Mouse (Mus musculus): Measurements from ENCODE around the gene Adgrf1.

The Adgrf1 gene

GRCm38 (mm10) chr17:43362362-43362761, 92.2 kb downstream of the Adgrf1 start:
- 53% methylated on average over 11 of the region's 11 CpGs for WGBS

DNA sequence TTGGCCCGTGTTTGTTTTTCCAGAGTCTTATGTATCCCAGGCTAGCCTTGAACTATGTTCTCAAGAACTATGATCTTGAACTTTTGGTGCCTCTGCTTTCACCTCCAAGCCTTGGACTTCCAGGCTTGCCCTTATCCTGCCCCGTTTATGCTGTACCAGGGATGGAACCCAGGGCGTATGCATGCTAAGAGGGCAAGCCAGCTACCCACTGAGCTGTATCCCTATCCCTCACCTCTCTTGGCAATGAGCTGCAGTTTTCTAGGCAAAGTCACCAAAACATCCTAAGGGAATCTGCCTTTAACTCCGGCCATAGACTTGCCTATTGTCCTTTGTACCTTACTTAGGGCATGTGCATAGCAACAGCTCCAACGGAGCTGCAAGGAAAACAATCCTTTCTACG, 92.8 kb downstream of the Adgrf1 start:
- WGBS: 78% methylated on average over 6 of the region's 6 CpGs

DNA sequence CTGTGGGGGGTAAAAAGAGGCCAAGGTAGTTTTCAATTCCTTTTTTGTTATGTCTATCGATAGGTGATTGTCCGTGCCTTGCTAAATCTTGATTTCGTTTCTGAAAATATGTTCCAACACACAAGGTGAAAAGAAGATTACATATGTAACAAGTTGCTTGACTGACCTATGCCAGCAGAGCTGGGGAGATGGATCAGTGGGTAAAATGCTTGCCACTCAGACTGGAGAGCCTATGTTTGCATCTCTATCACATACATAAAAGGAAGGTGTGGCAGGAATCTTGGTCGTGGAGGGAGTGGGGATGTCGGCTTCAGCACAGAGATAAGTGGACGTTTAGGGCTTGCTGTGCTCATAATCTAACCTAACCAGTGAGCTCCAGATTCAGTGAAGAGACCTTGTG, 93.8 kb downstream of the Adgrf1 start:
- WGBS: 75% methylated on average over 6 of the region's 6 CpGs

DNA sequence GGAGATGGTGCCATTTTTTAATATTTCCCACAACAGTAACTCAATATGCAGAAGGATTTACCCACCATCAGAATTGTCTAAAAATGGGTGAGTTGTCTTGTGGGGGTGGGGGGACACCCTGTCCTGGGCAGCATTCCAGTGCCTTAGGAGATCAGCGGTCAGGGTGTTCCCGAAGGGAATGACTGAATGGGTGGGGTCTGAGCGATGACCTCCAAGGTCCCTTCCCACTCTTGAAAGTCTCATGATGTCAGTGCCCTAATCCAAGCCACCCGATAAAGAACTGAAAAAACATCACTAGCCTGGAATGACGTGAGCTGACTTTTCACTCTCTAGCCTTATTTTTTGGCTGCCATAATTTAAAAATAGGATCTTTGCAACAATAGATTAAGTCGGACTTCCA, 95.2 kb downstream of the Adgrf1 start:
- 75% methylated on average over 6 of the region's 6 CpGs for WGBS

DNA sequence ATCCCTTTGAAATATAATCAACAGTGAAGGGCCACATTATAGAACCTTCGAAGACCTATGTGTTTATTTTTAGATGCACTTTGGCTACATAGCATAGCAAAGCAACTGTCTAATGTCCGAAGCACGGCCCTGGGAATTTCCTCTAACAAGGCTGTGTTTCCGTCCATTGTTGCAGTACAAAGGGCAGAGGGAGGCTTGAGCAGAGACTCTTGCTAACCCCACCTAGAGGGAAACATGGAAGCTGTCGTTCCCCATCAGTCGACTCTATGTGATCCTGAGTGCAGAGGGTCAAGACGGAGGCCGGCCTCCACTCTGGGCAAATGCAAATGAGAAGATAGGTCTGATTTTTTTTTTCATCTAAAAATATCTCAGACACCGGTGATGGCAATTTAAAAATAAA, 96.4 kb downstream of the Adgrf1 start:
- 62% methylated on average over 9 of the region's 9 CpGs for WGBS

DNA sequence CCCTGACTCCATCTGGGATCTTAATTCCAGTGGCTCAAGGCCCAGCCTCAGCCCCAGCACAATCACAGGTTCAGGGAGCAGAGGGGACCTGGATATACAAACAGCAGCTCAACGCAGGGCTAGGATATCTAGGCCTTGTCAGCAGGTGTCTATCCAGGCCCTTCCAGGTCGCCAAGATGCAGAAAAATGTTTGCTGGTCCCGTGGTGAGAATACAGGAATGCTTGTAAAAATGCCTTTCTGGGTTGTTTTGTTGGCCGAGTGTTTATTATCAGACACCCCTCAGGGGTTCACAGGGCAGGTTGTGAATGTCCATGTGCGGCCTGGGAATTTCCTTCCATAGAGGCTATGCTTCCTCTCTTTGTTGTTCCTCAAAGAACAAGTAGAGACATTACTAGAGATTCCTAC, 98.0 kb downstream of the Adgrf1 start:
- WGBS: 74% methylated on average over 5 of the region's 5 CpGs

GRCm38 (mm10) chr17:43372604-43373003, 102.5 kb downstream of the Adgrf1 start:
- 73% methylated on average over 4 of the region's 4 CpGs for WGBS

DNA sequence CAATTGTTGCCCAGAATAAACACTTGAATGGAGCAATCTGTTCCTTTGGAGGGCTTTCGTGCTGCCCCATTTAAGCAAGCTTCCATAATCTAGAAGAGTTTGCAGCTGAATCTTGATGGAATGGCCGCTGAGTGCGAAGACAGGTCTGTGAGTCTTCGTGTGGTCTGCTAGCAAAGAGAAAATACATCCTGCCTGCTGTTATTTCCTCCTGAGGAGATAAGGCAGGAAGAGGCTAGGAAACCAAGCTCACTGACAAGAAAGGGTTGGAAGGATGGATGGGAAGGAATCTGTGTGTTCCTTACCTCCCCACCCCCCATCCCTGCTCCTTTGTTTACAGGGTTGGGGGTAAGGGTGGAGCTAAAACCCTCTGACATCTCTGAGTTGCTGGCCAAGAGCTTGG, 103.9 kb downstream of the Adgrf1 start:
- 51% methylated on average over 4 of the region's 4 CpGs for WGBS
